Comparison of ENCODE assay signal across 12 mouse cellular contexts in the genomic region with DNA sequence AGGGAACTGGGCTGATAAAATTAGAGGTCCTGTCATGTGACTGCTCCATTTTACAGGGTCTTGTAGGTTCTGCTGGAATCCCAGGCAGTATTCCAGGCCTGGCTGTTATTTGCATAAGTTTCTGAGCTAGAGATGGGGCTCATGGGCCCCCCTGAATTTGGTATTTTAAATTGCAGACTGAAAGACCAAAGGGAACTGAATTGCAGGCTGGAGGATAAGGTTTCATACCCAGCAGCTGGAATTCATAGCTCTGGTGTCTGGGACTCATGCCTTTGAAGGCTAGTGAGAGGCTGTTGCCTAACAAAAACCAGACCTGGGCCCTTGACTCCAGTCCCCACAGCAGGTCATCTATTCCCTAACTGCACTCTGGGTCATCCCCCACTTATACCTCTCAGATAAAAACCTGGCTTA. TPM values are rescaled to one million over a fixed set of nuclear protein-coding genes. Genes with fewer than 3 reads are reported as not detected.
DNase-seq lines count a peak whose midpoint lies in the region; ATAC-seq and TF ChIP-seq lines count a peak whose summit lies in the region.
"Had no signal": no experiment of that assay in that cellular context is flagged by ENCODE, and none has a peak within 500 bp of the region (broad histone marks: within the 10 kb centered on the region; RNA-seq: fewer than 3 reads in every experiment).

No protein-coding gene starts in this region.

- no peaks in the 10 kb centered on the region for H3K9me3 ChIP-seq in forebrain, embryonic 15.5 days
- H3K9me3 ChIP-seq: liver, embryonic 15.5 days; neural tube, embryonic 12.5 days had no signal

- H3K4me2 ChIP-seq in forebrain, embryonic 15.5 days (replicated peaks): no peak overlapping the region
- H3K4me2 ChIP-seq: liver, embryonic 15.5 days; neural tube, embryonic 12.5 days had no signal

- no peak overlapping the region for H3K9ac ChIP-seq in forebrain, embryonic 15.5 days (replicated peaks)
- H3K9ac ChIP-seq: liver, embryonic 15.5 days; neural tube, embryonic 12.5 days had no signal

- H3K27me3 ChIP-seq in forebrain, embryonic 15.5 days: no peaks in the 10 kb centered on the region
- H3K27me3 ChIP-seq: liver, embryonic 15.5 days; neural tube, embryonic 12.5 days had no signal

- ATAC-seq in forebrain, embryonic 15.5 days (replicated peaks): peak; percentile 43; the same call in 1 of the 2 replicates

- peaks cover 21% of the 10 kb centered on the region for H3K4me1 ChIP-seq in forebrain, embryonic 15.5 days
- no peaks in the 10 kb centered on the region for H3K4me1 ChIP-seq in lung, adult 2 months (ENCODE audit: control insufficient read depth, insufficient read depth, low read length)
- H3K4me1 ChIP-seq: neural tube, embryonic 12.5 days had no signal

- no peak for DNase-seq in left cerebral cortex, adult 2 months (ENCODE audit: extremely low spot score in 1 of 2, low spot score in 2 of 2)
- no peak for DNase-seq in left cerebral cortex, adult 9 months (ENCODE audit: low spot score in 2 of 2)
- peak; percentile 75 for DNase-seq in hindlimb bud, embryonic 11.5 days (ENCODE audit: extremely low spot score, low read depth, low spot score)
- DNase-seq in yolk sac, embryonic 10.5 days (ENCODE audit: low spot score): peak; percentile 59
- no peak for DNase-seq in lung, adult 2 months
- no peak for DNase-seq in kidney, adult 9 months
- DNase-seq in gastrocnemius, postnatal 36 days: no peak
- DNase-seq: adrenal gland, postnatal 14 days had no signal

- no peak overlapping the region for H3K4me3 ChIP-seq in left cerebral cortex, adult 2 months
- H3K4me3 ChIP-seq in forebrain, embryonic 15.5 days: no peak overlapping the region
- H3K4me3 ChIP-seq in lung, adult 2 months (replicated peaks; ENCODE audit: extremely low read depth, low read depth, low read length): no peak overlapping the region
- H3K4me3 ChIP-seq: liver, embryonic 15.5 days; neural tube, embryonic 12.5 days had no signal

- 0 out of 2 replicates have a peak overlapping the region, but pooled peaks have one; percentile 24 for H3K27ac ChIP-seq in left cerebral cortex, adult 2 months
- H3K27ac ChIP-seq in forebrain, embryonic 15.5 days (replicated peaks): no peak overlapping the region
- H3K27ac ChIP-seq: kidney, postnatal 0 days; liver, embryonic 15.5 days; neural tube, embryonic 12.5 days had no signal

- intact Hi-C loops in left cerebral cortex, adult 2 months (cut with DNase I): no loop called here
- intact Hi-C loops in gastrocnemius, postnatal 36 days (cut with DNase I): no loop called here

- no peak for TF ChIP-seq POLR2A in lung, adult 2 months (IDR thresholded peaks at IDR 0.05; ENCODE audit: borderline replicate concordance, extremely low read depth, low read depth, low read length)

- no peak for TF ChIP-seq CTCF in left cerebral cortex, adult 2 months (IDR thresholded peaks at IDR 0.05)
- no peak for TF ChIP-seq CTCF in lung, adult 2 months (IDR thresholded peaks at IDR 0.05; ENCODE audit: insufficient read depth, low read length)

- no peaks in the 10 kb centered on the region for H3K36me3 ChIP-seq in forebrain, embryonic 15.5 days
- H3K36me3 ChIP-seq: liver, embryonic 15.5 days; neural tube, embryonic 12.5 days had no signal

RNA-seq across cellular contexts. Expression of a gene that starts 45.6 kb away (rescaled TPM):
- 10 to 100 TPM; 20.2 to 22.9 TPM for total RNA-seq in left cerebral cortex, adult 2 months (2021)
- polyA plus RNA-seq in forebrain, embryonic 15.5 days (2015; fragmentation: Nextera tagmentation; extraction: Ambion mirVana): 13.5 and 14.2 TPM in 2 replicates
- 7.3 and 8.4 TPM in 2 replicates for polyA plus RNA-seq in lung, adult 2 months (2012; rRNA removed)
- total RNA-seq in gastrocnemius, postnatal 36 days (2021): 10 to 100 TPM; 78.3 to 94.2 TPM

Comparison
In these comparisons a context has a peak if more than half of its experiments do, and no peak if none do; other contexts are left out.
1. DNase-seq: peak in hindlimb bud, embryonic 11.5 days (single experiment) and yolk sac, embryonic 10.5 days (single experiment); none in left cerebral cortex, adult 2 months (0 of 2), left cerebral cortex, adult 9 months (0 of 2), lung, adult 2 months (single experiment), kidney, adult 9 months (single experiment) and gastrocnemius, postnatal 36 days (0 of 2).